11 mouse cellular contexts compared by ENCODE assay signal in genomic region chr16:10628960-10629359, GRCm38 (mm10).
DNase-seq lines count a peak whose midpoint lies in the region; ATAC-seq and TF ChIP-seq lines count a peak whose summit lies in the region.
"Had no signal": no experiment of that assay in that cellular context is flagged by ENCODE, and none has a peak within 500 bp of the region (broad histone marks: within the 10 kb centered on the region; RNA-seq: fewer than 3 reads in every experiment).

No protein-coding gene starts in this region.

- WGBS in heart, adult 2 months: 12% methylated on average over 3 of the region's 3 CpGs
- 47% methylated on average over 3 of the region's 3 CpGs for WGBS in intestine, embryonic 16.5 days
- 31% methylated on average over 3 of the region's 3 CpGs for WGBS in stomach, embryonic 14.5 days
- WGBS in forebrain, embryonic 13.5 days: 74% methylated on average over 3 of the region's 3 CpGs

- H3K79me2 ChIP-seq in heart, adult 2 months (replicated peaks; ENCODE audit: control insufficient read depth, insufficient read depth, low read length): no peaks in the 10 kb centered on the region

- DNase-seq in gastrocnemius, postnatal 14 days: peak; percentile 22
- no peak for DNase-seq in gastrocnemius, adult 2 months
- DNase-seq in heart, adult 2 months: peak; percentile 42 to 53
- no peak for DNase-seq in left cerebral cortex, postnatal 4 days
- DNase-seq in layer of hippocampus, adult 9-11 months: no peak
- DNase-seq: kidney, adult 11 months; midbrain, embryonic 14.5 days had no signal

- no peak for TF ChIP-seq EP300 in heart, adult 2 months (IDR thresholded peaks at IDR 0.05; ENCODE audit: insufficient read depth, low read depth, low read length)

- peaks cover 7% of the 10 kb centered on the region for H3K4me1 ChIP-seq in heart, adult 2 months (ENCODE audit: control insufficient read depth, insufficient read depth, low read length)
- H3K4me1 ChIP-seq in intestine, embryonic 16.5 days (ENCODE audit: control insufficient read depth, insufficient read depth, low read length): peaks cover 7% of the 10 kb centered on the region; the same call in 1 of the 2 replicates
- peaks cover 8% of the 10 kb centered on the region for H3K4me1 ChIP-seq in stomach, embryonic 14.5 days (ENCODE audit: control insufficient read depth, insufficient read depth, low read length)
- no peaks in the 10 kb centered on the region for H3K4me1 ChIP-seq in forebrain, embryonic 13.5 days

- H3K9me3 ChIP-seq in intestine, embryonic 16.5 days (ENCODE audit: control insufficient read depth, low read length): no peaks in the 10 kb centered on the region
- H3K9me3 ChIP-seq in stomach, embryonic 14.5 days (ENCODE audit: control insufficient read depth, low read depth, low read length): no peaks in the 10 kb centered on the region
- no peaks in the 10 kb centered on the region for H3K9me3 ChIP-seq in forebrain, embryonic 13.5 days (replicated peaks)
- H3K9me3 ChIP-seq: embryonic facial prominence, embryonic 13.5 days had no signal

- no peak for TF ChIP-seq CTCF in gastrocnemius, adult 2 months (IDR thresholded peaks at IDR 0.05)
- TF ChIP-seq CTCF in heart, adult 2 months (IDR thresholded peaks at IDR 0.05): no peak

- peaks cover 4% of the 10 kb centered on the region; the same call in 1 of the 2 replicates for H3K36me3 ChIP-seq in heart, adult 2 months (ENCODE audit: control insufficient read depth, insufficient read depth, low read length)
- no peaks in the 10 kb centered on the region for H3K36me3 ChIP-seq in intestine, embryonic 16.5 days (ENCODE audit: control insufficient read depth, insufficient read depth, low read length)
- H3K36me3 ChIP-seq in stomach, embryonic 14.5 days (ENCODE audit: control insufficient read depth, insufficient read depth, low read length): no peaks in the 10 kb centered on the region; the same call in 1 of the 2 replicates
- H3K36me3 ChIP-seq in forebrain, embryonic 13.5 days (ENCODE audit: poor library complexity, severe bottlenecking): peaks cover 29% of the 10 kb centered on the region

- no peak overlapping the region for H3K4me3 ChIP-seq in gastrocnemius, adult 2 months
- H3K4me3 ChIP-seq in heart, adult 2 months: no peak overlapping the region
- H3K4me3 ChIP-seq in intestine, embryonic 16.5 days (ENCODE audit: low read length): no peak overlapping the region
- H3K4me3 ChIP-seq in stomach, embryonic 14.5 days (ENCODE audit: low read depth, low read length): no peak overlapping the region
- H3K4me3 ChIP-seq in forebrain, embryonic 13.5 days: no peak overlapping the region
- H3K4me3 ChIP-seq: embryonic facial prominence, embryonic 13.5 days had no signal

- no peak overlapping the region for H3K9ac ChIP-seq in heart, adult 2 months (ENCODE audit: low read depth, low read length)
- no peak overlapping the region for H3K9ac ChIP-seq in intestine, embryonic 16.5 days (ENCODE audit: low read depth, low read length)
- H3K9ac ChIP-seq in stomach, embryonic 14.5 days (replicated peaks; ENCODE audit: low read depth, low read length): no peak overlapping the region
- H3K9ac ChIP-seq in forebrain, embryonic 13.5 days: no peak overlapping the region
- H3K9ac ChIP-seq: embryonic facial prominence, embryonic 13.5 days had no signal

- no peak overlapping the region for H3K4me2 ChIP-seq in intestine, embryonic 16.5 days (ENCODE audit: low read depth, low read length)
- no peak overlapping the region for H3K4me2 ChIP-seq in stomach, embryonic 14.5 days (replicated peaks; ENCODE audit: low read depth, low read length)
- no peak overlapping the region for H3K4me2 ChIP-seq in forebrain, embryonic 13.5 days
- H3K4me2 ChIP-seq: embryonic facial prominence, embryonic 13.5 days had no signal

- H3K27ac ChIP-seq in gastrocnemius, adult 2 months: no peak overlapping the region
- no peak overlapping the region for H3K27ac ChIP-seq in heart, adult 2 months
- H3K27ac ChIP-seq in intestine, embryonic 16.5 days (ENCODE audit: low read length): peak overlapping the region; percentile 2; the same call in 1 of the 2 replicates
- H3K27ac ChIP-seq in stomach, embryonic 14.5 days (ENCODE audit: low read length): peak overlapping the region; percentile 55; the same call in 1 of the 2 replicates
- no peak overlapping the region for H3K27ac ChIP-seq in forebrain, embryonic 13.5 days
- H3K27ac ChIP-seq: embryonic facial prominence, embryonic 13.5 days had no signal

- ATAC-seq in intestine, embryonic 16.5 days: peak; percentile 77
- peak; percentile 82 for ATAC-seq in stomach, embryonic 14.5 days (ENCODE audit: insufficient number of reproducible peaks, insufficient read depth, low FRiP score, low read depth)
- ATAC-seq in forebrain, embryonic 13.5 days: no peak

- no peaks in the 10 kb centered on the region for H3K27me3 ChIP-seq in heart, adult 2 months (ENCODE audit: control insufficient read depth, insufficient read depth, low read length)
- H3K27me3 ChIP-seq in intestine, embryonic 16.5 days (replicated peaks; ENCODE audit: control insufficient read depth, insufficient read depth, low read length): no peaks in the 10 kb centered on the region
- H3K27me3 ChIP-seq in stomach, embryonic 14.5 days (ENCODE audit: control insufficient read depth, insufficient read depth, low read length): no peaks in the 10 kb centered on the region
- H3K27me3 ChIP-seq in forebrain, embryonic 13.5 days: no peaks in the 10 kb centered on the region
- H3K27me3 ChIP-seq: embryonic facial prominence, embryonic 13.5 days had no signal

- intact Hi-C loops in gastrocnemius, postnatal 14 days (cut with DNase I; ENCODE audit: low total_unique reads): no loop called here
- intact Hi-C loops in gastrocnemius, adult 2 months (cut with DNase I): no loop called here
- intact Hi-C loops in heart, adult 2 months (cut with DNase I): no loop called here
- intact Hi-C loops in left cerebral cortex, postnatal 4 days (cut with DNase I): no loop called here

- no peak for TF ChIP-seq POLR2A in heart, adult 2 months (IDR thresholded peaks at IDR 0.05; ENCODE audit: insufficient read depth, low read depth, low read length)

Comparison
In these comparisons a context has a peak if more than half of its experiments do, and no peak if none do; other contexts are left out.
1. DNase-seq: peak in gastrocnemius, postnatal 14 days (single experiment) and heart, adult 2 months (2 of 2); none in gastrocnemius, adult 2 months (single experiment), left cerebral cortex, postnatal 4 days (single experiment) and layer of hippocampus, adult 9-11 months (single experiment).
2. H3K27ac ChIP-seq: peak in intestine, embryonic 16.5 days (single experiment) and stomach, embryonic 14.5 days (single experiment); none in gastrocnemius, adult 2 months (single experiment), heart, adult 2 months (single experiment) and forebrain, embryonic 13.5 days (single experiment).